Mouse (Mus musculus) neural tube, embryonic 11.5 days (tissue): Measurements from ENCODE around the gene Rhoj. TPM values are rescaled to one million over a fixed set of nuclear protein-coding genes. Genes with fewer than 3 reads are reported as not detected.

Experiments
- ATAC-seq: fragments of 200-750 bp; cut with Nextera tagmentation; 2 replicates; pipeline ENCODE4 v1.8.0; 2017; ENCODE audit warnings: moderate number of reproducible peaks, mild to moderate bottlenecking, moderate TSS enrichment, moderate library complexity; ENCODE audit not compliant: insufficient read depth, low FRiP score, low TSS enrichment
- DNase-seq: peaks from one replicate; pipeline ENCODE4 v3.0.0-alpha.2; 2015; ENCODE audit warnings: low spot score
- H3K27ac ChIP-seq: fragments of 300-500 bp; sonication (generic); 2 replicates; pipeline ENCODE4 v1.5.1; 2014; ENCODE audit warnings: low read depth, mild to moderate bottlenecking, low read length
- H3K27me3 ChIP-seq: fragments of 300-500 bp; sonication (generic); 2 replicates; pipeline ENCODE4 v1.6.1; 2014; ENCODE audit warnings: mild to moderate bottlenecking, low read length, mixed read lengths; ENCODE audit not compliant: control insufficient read depth, insufficient read depth
- H3K36me3 ChIP-seq: fragments of 300-500 bp; sonication (generic); 2 replicates; pipeline ENCODE4 v1.6.1; 2014; ENCODE audit warnings: mild to moderate bottlenecking, low read length, moderate library complexity, mixed read lengths; ENCODE audit not compliant: control insufficient read depth, insufficient read depth
- H3K4me1 ChIP-seq: fragments of 300-500 bp; sonication (generic); 2 replicates; pipeline ENCODE4 v1.6.1; 2014; ENCODE audit warnings: low read length, mixed read lengths; ENCODE audit not compliant: control insufficient read depth, insufficient read depth
- H3K4me2 ChIP-seq: fragments of 300-500 bp; sonication (generic); 2 replicates; pipeline ENCODE4 v1.6.1; 2014; ENCODE audit warnings: low read depth, mild to moderate bottlenecking, moderate library complexity
- H3K4me3 ChIP-seq: fragments of 300-500 bp; sonication (generic); 2 replicates; pipeline ENCODE4 v1.5.1; 2014; ENCODE audit warnings: low read depth, low read length
- H3K9ac ChIP-seq: fragments of 300-500 bp; sonication (generic); 2 replicates; pipeline ENCODE4 v1.6.1; 2014; ENCODE audit warnings: mild to moderate bottlenecking, low read length
- H3K9me3 ChIP-seq: fragments of 300-500 bp; sonication (generic); 2 replicates; pipeline ENCODE4 v1.6.1; 2016; ENCODE audit warnings: low read length; ENCODE audit not compliant: control insufficient read depth
- WGBS: fragments of 180-500 bp; shearing (Covaris S2); extraction: QIAGEN DNeasy Blood & Tissue Kit; methylation state at CpG from one replicate; pipeline ENCODE4 v1.1.7; 2014; 5-methylcytosine and 5-hydroxymethylcytosine counted together
- polyA plus RNA-seq: library from polyadenylated mRNA; unstranded; fragments of >200 nt; fragmentation: Nextera tagmentation; extraction: Ambion mirVana; gene quantifications from 2 replicates; pipeline ENCODE4 v1.2.1, GENCODE M21; 2014

Gene Rhoj
- polyA plus RNA-seq, 1 experiment from 2014 or later = 32.0 TPM

DNA sequence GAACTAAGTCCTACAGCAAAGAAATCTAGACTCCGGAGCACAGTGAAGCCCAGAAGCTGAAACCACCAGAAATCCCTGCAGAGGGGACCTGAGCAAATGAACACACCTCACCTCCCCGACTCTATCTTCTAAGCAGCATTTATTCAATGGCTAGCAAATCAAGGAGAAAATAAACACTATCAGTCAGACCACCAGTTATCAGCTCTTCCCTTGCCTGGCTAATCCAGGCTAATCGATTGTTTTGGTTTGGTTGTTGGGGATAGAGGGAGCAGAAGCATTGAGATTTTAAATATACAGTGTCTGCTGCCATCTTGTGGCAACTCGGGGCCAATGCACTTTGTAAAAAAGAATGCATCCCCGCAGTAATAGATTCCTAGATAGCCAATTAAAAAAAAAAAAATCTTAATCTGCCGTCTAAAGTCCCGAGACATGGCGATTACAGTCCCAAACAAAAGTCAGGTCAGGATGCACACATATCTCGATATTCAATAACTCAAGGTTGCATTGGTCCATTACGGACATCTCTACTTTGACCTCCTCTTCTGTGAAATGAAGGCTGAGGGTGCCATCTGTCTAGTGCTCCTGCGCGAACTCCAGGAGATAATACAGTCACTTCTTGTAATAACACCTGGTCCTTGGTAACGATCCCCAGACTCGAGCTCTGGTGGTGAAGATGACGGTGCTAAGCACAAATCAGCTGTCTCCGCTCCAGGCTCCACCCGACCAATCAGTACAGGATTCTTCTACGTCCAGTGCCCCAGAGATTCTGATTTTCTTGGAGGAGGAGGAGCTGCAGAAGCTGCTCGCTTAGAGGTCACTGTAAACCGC lies 81.4 kb downstream of the Rhoj start:
- Histone ChIP-seq H3K27ac (no peak overlapping the region), H3K36me3 (no peaks in the 10 kb centered on the region), H3K4me1 (no peaks in the 10 kb centered on the region), H3K4me3 (no peak overlapping the region), H3K9ac (no peak overlapping the region), H3K9me3 (no peaks in the 10 kb centered on the region), H3K27me3 (no peaks in the 10 kb centered on the region), H3K4me2 (no peak overlapping the region)
- 47% methylated on average over 20 of the region's 20 CpGs for WGBS
- ATAC-seq (no peak), DNase-seq (peak; percentile 56)

DNA sequence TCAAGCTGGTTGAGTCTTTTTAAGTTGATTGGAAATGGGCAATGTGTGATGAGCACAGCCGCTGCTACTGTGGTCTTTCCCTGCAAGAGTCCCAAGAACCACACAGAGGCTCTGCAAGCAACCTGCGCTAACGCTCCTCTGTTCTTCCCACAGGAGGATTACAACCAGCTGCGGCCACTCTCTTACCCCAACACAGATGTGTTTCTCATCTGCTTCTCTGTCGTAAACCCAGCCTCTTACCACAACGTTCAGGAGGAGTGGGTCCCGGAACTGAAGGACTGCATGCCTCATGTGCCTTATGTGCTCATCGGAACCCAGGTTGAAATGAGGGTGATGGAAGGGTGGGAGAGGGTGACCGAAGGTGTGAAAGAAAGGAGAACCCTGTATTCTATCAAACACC lies 83.4 kb downstream of the Rhoj start:
- Histone ChIP-seq H3K4me3 (no peak overlapping the region), H3K4me2 (no peak overlapping the region), H3K9me3 (no peaks in the 10 kb centered on the region), H3K27ac (no peak overlapping the region), H3K36me3 (no peaks in the 10 kb centered on the region), H3K27me3 (no peaks in the 10 kb centered on the region), H3K9ac (no peak overlapping the region), H3K4me1 (no peaks in the 10 kb centered on the region)
- 61% methylated on average over 9 of the region's 9 CpGs for WGBS
- ATAC-seq (no peak), DNase-seq (no peak)

- WGBS = 69% methylated on average over 20 of the region's 20 CpGs
- Histone ChIP-seq H3K27ac (no peak overlapping the region), H3K36me3 (no peaks in the 10 kb centered on the region), H3K9me3 (no peaks in the 10 kb centered on the region), H3K4me3 (no peak overlapping the region), H3K4me2 (no peak overlapping the region), H3K4me1 (no peaks in the 10 kb centered on the region), H3K27me3 (no peaks in the 10 kb centered on the region), H3K9ac (no peak overlapping the region)
- DNase-seq (no peak), ATAC-seq (no peak)
These were observed 86.1 kb downstream of the Rhoj start for GRCm38 (mm10) chr12:75394011-75394773.

DNA sequence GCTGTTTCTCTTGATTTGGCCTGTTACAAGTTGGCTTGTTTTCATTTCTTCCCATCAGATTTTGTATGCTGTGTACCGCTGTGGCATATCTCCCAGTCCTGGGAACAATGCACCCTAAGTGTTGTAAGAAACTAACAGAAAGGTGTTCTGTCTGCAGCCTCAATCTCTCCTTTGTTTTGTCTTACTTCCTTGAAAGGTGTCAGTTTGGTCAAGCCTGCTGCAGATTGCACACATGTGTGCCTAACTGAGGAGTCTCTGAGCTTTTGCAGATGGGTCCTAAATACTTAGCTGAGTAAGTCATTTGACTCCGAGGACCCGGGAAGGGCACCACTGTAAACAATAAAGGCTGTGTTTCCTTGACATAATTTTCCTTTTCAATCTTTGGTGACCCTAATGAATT lies 88.5 kb downstream of the Rhoj start:
- Histone ChIP-seq H3K9ac (no peak overlapping the region), H3K4me3 (no peak overlapping the region), H3K27me3 (no peaks in the 10 kb centered on the region), H3K36me3 (no peaks in the 10 kb centered on the region), H3K4me1 (no peaks in the 10 kb centered on the region), H3K27ac (no peak overlapping the region), H3K4me2 (no peak overlapping the region), H3K9me3 (no peaks in the 10 kb centered on the region)
- DNase-seq (no peak), ATAC-seq (no peak)
- 53% methylated on average over 3 of the region's 3 CpGs for WGBS

GRCm38 (mm10) chr12:75397077-75397476 lies 89.0 kb downstream of the Rhoj start:
- Histone ChIP-seq H3K4me1 (no peaks in the 10 kb centered on the region), H3K27ac (no peak overlapping the region), H3K9ac (no peak overlapping the region), H3K27me3 (no peaks in the 10 kb centered on the region), H3K36me3 (no peaks in the 10 kb centered on the region), H3K4me3 (no peak overlapping the region), H3K9me3 (no peaks in the 10 kb centered on the region), H3K4me2 (no peak overlapping the region)
- ATAC-seq = no peak
- DNase-seq = no peak
- WGBS = 45% methylated on average over 7 of the region's 7 CpGs

- Histone ChIP-seq H3K4me3 (no peak overlapping the region), H3K27me3 (no peaks in the 10 kb centered on the region), H3K27ac (no peak overlapping the region), H3K4me1 (no peaks in the 10 kb centered on the region), H3K4me2 (no peak overlapping the region), H3K36me3 (no peaks in the 10 kb centered on the region), H3K9ac (no peak overlapping the region), H3K9me3 (no peaks in the 10 kb centered on the region)
- WGBS = 87% methylated on average over 9 of the region's 9 CpGs
- DNase-seq (no peak), ATAC-seq (no peak)
These were observed 104.8 kb downstream of the Rhoj start for GRCm38 (mm10) chr12:75412964-75413363.

GRCm38 (mm10) chr12:75414991-75415390 lies 106.9 kb downstream of the Rhoj start:
- 58% methylated on average over 6 of the region's 6 CpGs for WGBS
- Histone ChIP-seq H3K27ac (no peak overlapping the region), H3K4me2 (no peak overlapping the region)

GRCm38 (mm10) chr12:75416681-75417080 lies 108.6 kb downstream of the Rhoj start, which contains the start of gene Gphb5:
Gphb5 (minus strand) TSS chr12:75416781.
- ATAC-seq (no peak), DNase-seq (no peak)
- H3K4me3 ChIP-seq = no peak within 1 kb of the TSS
- H3K36me3 ChIP-seq = no peaks in the 10 kb centered on the region
- H3K27me3 ChIP-seq = no peaks in the 10 kb centered on the region
- H3K9me3 ChIP-seq = no peaks in the 10 kb centered on the region
- H3K4me2 ChIP-seq = no peak within 1 kb of the TSS
- no peak within 1 kb of the TSS for H3K27ac ChIP-seq
- 93% methylated on average over 4 of the region's 4 CpGs for WGBS
- H3K9ac ChIP-seq = no peak within 1 kb of the TSS
- no peaks in the 10 kb centered on the region for H3K4me1 ChIP-seq

More at GRCm38 (mm10) chr12:75414991-75415390, 106.9 kb downstream of the Rhoj start:
- ATAC-seq (no peak), DNase-seq (no peak)
- H3K9ac ChIP-seq = no peak overlapping the region
- H3K9me3 ChIP-seq = no peaks in the 10 kb centered on the region
- H3K4me1 ChIP-seq = no peaks in the 10 kb centered on the region
- H3K4me3 ChIP-seq = no peak overlapping the region
- H3K36me3 ChIP-seq = no peaks in the 10 kb centered on the region
- H3K27me3 ChIP-seq = no peaks in the 10 kb centered on the region
